Mouse (Mus musculus): ENCODE measurements around the gene Fam219a.

The Fam219a gene

GRCm38 (mm10) chr4:41569411-41569885 lies at the start of gene Fam219a, which contains the start of gene Dnaic1:
TSS of gene Fam219a (minus strand) at chr4:41569538.
TSS of gene Dnaic1 (plus strand) at chr4:41569775.
- DNase-seq (ENCODE audit: low read depth, low spot score) = peak; percentile 99

DNA sequence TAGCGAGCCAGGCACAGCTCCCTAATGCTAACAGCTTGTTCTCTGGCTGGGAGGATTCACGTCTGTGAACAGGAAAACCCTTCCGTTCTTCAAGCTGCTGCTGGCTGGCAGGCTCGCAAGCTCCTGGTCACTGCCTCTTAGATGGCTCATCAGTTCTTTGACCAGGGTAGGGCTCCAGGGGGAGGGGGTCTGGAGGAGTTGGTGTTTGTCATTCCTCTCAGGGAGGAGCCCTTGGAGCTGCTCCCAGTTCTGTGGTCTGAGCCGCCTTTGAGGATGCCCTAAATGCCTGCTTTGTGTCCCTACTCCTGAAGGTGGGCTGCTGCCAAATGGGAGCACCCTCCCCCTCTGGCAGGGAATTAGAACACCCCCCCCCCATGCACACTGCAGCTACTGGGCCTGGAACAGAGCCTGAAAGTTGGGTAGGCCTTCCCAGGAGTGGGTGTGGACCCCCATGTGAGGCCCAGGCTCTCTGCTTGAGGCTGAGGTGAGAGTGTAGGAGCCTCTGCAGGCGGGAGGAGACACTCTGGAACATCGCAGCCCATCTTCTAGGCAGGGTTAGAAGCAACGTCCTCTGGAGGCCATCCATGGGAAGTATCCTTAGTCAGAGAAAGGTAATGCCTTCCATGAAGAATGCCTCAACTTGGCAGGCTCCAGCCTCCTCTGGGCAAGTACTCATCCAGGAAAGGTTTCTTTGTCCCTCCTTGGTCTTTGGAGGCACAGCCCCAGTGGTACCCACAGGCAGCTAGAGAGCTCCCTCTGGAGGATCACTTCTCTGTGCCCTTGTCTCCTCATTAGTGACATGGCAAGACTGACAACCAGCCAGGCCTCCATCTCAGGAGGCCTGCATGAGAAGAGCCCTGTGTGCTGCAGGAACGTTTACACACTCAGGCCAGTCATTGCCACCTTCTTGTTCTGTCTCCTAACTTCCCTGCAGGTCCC lies 46.6 kb upstream of the Fam219a start:
- DNase-seq (ENCODE audit: low read depth, low spot score) = no peak

DNA sequence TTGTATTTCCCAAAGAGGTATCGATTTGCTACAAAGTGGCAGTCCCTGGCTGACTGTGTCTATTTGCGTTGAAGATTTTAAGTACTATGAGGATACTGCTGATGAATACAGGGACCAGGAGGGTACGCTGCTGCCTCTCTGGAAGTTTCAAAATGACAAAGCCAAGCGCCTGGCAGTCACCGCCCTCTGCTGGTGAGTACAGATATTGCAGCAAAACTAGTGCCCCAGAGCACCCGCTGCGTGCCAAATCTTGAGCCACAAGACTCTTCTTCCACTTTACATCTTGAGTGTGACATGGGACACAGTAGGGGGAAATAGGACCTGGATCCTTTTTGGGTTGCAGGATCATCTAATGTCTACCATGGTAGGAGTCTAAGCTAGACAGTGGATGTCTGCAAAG lies 44.8 kb upstream of the Fam219a start:
- peak; percentile 75 for DNase-seq (ENCODE audit: low read depth, low spot score)

GRCm38 (mm10) chr4:41612166-41612565 lies 42.8 kb upstream of the Fam219a start:
- DNase-seq (ENCODE audit: low read depth, low spot score) = no peak

- DNase-seq (ENCODE audit: low read depth, low spot score) = no peak
Measured at GRCm38 (mm10) chr4:41610594-41610980, 41.2 kb upstream of the Fam219a start.

GRCm38 (mm10) chr4:41609681-41610593 lies 40.6 kb upstream of the Fam219a start:
- DNase-seq (ENCODE audit: low read depth, low spot score) = peak; percentile 25

- DNase-seq (ENCODE audit: low read depth, low spot score) = peak; percentile 61
Measured at GRCm38 (mm10) chr4:41606784-41607183, 37.4 kb upstream of the Fam219a start.

DNA sequence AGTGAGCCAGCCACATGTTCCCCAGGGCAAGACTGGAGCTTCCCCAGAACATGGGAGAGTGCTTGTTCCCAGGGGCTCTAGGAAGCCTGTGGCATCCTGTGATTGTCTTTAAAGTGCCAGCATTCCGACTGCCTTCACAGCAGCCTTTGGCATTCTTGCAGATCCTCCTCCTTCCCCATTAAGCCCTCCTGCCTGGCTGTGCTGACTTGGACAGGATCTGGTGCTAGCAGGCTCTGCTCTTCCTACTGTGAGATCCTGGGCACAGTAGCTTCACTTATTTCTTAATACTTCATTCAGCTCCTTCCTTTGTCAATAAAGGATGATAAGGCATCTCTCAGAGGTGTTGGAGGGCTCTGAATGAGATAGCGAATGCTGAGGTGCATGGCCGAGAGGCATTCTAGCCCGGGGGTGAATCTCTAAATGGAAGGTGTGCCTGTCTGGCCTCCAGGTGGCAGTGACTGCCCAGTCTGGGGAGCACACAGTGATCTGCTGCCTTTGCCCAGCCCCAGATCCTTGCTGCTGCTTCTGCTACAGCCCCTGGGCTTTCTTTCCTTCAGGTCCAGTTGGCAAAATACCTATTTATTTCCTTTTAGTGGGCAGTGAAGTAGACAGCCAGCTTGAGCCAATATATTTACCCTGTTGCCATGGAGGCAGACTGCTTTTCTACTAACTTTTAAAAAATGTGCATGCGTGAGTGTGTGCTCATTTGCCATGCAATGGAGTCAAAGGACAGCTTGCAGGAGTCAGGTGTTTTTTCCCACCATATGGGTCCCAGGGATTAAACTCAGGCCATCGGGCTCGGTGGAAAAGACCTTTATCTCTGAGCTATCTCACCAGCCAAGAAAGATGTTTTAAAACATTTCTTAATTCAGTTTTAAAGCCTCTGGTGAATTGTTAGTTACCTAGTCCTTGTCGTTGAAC lies 35.4 kb upstream of the Fam219a start:
- peak; percentile 31 for DNase-seq (ENCODE audit: low read depth, low spot score)

GRCm38 (mm10) chr4:41602818-41603217 lies 33.5 kb upstream of the Fam219a start:
- DNase-seq (ENCODE audit: low read depth, low spot score) = no peak

DNA sequence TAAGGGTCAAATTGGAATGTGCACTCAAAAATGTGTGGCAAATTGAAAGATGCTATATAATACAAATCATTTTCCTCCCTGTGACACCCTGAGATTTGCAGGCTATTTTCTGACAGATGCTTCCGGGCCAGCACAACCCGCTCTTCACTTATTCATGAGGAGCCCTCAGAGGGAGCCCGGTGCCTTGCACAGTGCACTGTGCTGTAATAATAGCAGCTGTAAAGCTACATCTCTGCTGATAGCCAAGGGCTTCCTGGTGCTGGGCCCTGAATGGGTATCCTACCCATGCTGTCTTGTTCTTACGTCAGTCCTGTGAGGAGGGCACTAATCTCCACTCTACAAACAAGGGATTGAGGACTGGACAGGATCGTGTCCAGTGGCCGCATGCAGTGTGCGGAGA lies 14.0 kb upstream of the Fam219a start:
- DNase-seq (ENCODE audit: low read depth, low spot score) = no peak

DNA sequence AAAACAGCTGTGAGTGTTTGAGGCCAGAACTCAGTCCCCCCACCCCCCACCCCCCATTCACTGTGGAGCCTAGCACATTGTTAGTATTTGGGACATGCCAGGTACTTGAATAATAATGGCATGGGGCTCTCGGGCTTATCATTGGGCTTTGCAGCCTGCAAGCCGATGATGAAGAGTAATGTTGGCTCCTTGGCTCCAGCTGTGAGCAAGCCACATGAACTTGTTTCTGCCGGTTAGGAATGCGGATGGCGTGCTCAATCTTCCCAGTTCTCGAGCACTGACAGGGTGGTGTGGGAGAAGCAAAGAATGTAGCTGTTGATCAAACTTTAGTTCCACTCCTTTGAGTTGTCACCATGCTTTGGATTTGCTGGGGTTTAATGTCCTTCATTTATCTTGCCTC lies 6.6 kb upstream of the Fam219a start:
- no peak for DNase-seq (ENCODE audit: low read depth, low spot score)

DNA sequence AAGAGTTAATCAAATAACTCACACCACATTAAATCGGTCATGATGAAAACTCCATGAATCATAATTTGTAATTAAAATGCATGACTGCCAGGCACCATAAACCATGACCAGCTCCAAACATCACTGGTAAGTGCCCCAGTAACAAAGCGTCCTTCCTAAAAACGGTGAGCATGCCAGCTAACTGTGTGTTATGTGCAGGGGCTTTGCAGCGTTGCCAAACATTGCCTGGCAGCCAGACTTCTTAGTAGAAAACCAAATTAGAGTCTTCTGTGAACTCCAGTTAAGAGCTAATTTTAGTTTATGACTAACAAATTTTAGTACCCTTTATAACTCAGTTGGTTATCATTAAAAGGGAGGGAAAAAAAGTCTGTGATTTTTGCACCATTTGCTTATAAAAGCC lies 4.2 kb upstream of the Fam219a start:
- DNase-seq (ENCODE audit: low read depth, low spot score) = no peak

GRCm38 (mm10) chr4:41571490-41571889 lies 2.2 kb upstream of the Fam219a start:
- DNase-seq (ENCODE audit: low read depth, low spot score) = no peak

DNA sequence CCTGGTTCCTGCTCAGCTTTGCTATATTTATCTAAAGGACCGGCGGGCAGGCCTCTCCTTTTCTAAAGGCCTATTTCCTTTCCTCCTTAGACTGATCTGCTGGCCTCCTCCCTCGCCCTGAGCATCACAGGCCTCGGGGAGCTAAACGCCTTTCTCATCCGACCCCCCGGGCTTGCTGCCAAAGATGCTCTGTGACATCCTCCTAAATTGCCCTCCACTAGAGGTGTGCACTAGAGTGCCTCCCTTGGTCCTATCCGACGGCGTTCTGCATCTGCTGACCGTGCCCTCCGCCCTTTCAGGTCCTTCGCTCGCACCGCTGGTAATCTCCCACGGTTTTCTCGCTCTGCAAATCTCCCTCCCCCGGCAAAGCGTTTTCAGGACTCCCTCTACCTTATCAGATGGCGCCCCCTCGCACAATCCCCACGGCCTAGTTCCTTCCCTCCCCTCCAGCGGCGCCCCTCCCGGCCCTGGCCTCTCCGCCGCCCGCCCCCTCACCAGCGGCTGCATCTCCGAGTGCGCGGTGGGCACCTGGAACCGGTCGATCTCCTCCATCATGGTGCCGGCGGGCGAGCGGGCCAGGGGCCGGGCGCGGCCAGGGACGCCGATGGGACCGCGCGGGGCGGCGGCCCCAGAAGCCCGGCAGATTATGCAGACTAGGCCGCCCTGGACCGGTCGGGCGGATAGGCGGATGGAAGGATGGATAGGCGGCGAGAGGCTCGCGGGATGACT lies 492 bp downstream of the Fam219a start:
- DNase-seq (ENCODE audit: low read depth, low spot score) = no peak

GRCm38 (mm10) chr4:41568239-41568638 lies 1.1 kb downstream of the Fam219a start:
- DNase-seq (ENCODE audit: low read depth, low spot score) = no peak

GRCm38 (mm10) chr4:41566123-41566522 lies 3.2 kb downstream of the Fam219a start:
- DNase-seq (ENCODE audit: low read depth, low spot score) = no peak

DNA sequence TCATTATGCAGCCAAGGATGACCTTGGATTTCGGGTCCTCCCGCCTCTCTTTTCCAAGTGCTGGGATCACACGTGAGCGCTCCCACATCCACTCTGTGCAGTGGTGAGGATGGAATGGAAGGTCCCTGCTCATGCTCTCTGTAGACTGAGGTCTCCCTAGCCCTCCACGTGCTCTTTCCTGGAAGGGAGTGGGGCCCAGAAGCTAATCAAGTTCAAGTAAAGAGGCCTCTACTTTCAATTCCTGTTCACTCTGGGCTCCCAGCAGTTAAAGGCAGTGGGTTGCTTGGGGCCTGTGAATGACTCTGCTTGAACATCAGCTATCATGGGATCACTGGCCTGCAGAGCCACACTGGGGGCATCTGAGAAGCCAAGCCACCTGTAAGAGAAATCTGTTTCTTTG lies 6.0 kb downstream of the Fam219a start:
- DNase-seq (ENCODE audit: low read depth, low spot score) = peak; percentile 35

- no peak for DNase-seq (ENCODE audit: low read depth, low spot score)
Measured at GRCm38 (mm10) chr4:41557092-41557491, 12.2 kb downstream of the Fam219a start.

DNA sequence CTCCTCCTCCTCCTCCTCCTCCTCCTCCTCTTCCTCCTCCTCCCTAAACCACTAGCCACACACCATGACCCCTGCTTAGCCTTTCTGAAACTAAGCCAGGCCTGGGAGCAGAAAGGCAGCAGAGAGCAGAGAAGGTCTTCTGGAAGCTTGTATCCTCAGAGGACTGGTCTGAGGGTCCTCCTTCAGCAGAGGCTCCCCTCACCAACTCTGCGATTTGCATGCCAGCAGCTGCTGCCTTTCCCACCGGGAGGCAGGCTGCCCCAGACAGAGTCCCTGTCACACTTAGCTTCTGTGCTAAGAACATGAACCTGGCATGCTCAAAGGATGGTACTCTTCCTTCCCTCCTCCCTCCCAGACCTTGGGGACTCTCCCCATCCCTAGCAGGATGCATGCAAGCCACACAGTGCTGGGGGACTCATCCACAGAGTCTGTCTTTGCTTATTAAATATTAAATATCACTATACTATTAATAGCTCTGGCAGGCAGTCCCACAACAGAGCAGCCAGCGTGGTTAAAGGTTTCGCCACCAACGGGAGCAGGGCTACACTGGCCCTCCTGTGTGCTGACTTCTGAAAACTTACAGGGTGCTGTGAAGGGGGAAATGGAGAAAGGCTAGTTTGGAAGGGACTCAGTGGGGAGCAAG lies 12.9 kb downstream of the Fam219a start:
- no peak for DNase-seq (ENCODE audit: low read depth, low spot score)

All from A20 (cell line).